Mouse (Mus musculus) right cerebral cortex, postnatal 10 days (tissue): ENCODE measurements around the gene D430042O09Rik.

Experiments used
- DNase-seq, 2 experiments: peaks; one replicate each; pipeline ENCODE4 v3.0.0; 2021; ENCODE audit warnings: low spot score in 2 of 2

Gene D430042O09Rik

GRCm38 (mm10) chr7:125873971-125874495 lies 166.3 kb downstream of the D430042O09Rik start:
- DNase-seq = no peak

GRCm38 (mm10) chr7:125878040-125878439 lies 170.4 kb downstream of the D430042O09Rik start:
- no peak for DNase-seq

- no peak for DNase-seq
Observed at GRCm38 (mm10) chr7:125883232-125883631, 175.5 kb downstream of the D430042O09Rik start.

GRCm38 (mm10) chr7:125886116-125886680 lies 178.5 kb downstream of the D430042O09Rik start:
- DNase-seq = no peak

GRCm38 (mm10) chr7:125887124-125887523 lies 179.4 kb downstream of the D430042O09Rik start:
- DNase-seq = no peak

GRCm38 (mm10) chr7:125887761-125888160 lies 180.1 kb downstream of the D430042O09Rik start:
- no peak for DNase-seq

GRCm38 (mm10) chr7:125888373-125888772 lies 180.7 kb downstream of the D430042O09Rik start:
- peak; percentile 71 to 76 for DNase-seq

- no peak for DNase-seq
Observed at GRCm38 (mm10) chr7:125893621-125894020, 185.9 kb downstream of the D430042O09Rik start.

DNA sequence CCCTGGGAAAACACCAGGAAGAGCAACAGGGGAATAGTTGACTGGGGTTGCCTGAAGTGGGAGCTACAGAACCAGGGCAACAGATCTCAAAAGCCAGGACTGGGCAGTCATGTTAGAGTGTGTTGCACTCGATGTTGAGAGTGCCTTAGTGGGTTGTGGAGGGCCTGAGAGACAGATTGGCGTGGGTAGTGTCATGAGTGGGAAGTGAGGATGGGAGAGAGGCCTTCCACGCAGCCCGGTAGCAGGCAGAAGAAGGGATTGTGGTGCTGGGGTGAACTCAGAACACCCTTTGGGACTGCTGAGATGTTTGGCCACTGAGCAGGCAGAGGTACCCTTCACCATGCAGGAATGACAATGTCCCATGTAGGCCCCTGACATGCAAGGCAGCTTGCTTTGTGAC lies 189.4 kb downstream of the D430042O09Rik start:
- DNase-seq = no peak

GRCm38 (mm10) chr7:125899036-125899435 lies 191.3 kb downstream of the D430042O09Rik start:
- DNase-seq = peak; percentile 62 to 75

DNA sequence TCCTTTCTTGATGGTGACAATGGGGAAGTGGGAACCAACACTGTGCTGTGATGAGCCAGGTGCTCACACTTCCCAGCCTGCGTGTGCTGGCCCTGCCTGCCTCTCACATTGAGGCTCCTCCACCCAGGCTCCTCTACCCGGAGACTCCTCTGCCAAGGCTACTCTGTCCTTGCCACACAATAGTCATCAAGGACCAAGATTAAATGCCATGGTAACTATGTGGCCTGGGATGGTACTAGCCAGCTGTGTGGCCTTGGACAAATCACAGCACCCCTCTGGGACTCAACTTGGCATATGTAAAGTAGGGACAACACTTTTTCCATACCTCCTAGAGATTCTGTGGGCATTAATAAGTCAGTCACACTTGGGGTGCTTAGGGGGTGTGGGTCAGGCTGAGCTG lies 192.2 kb downstream of the D430042O09Rik start:
- no peak for DNase-seq

DNA sequence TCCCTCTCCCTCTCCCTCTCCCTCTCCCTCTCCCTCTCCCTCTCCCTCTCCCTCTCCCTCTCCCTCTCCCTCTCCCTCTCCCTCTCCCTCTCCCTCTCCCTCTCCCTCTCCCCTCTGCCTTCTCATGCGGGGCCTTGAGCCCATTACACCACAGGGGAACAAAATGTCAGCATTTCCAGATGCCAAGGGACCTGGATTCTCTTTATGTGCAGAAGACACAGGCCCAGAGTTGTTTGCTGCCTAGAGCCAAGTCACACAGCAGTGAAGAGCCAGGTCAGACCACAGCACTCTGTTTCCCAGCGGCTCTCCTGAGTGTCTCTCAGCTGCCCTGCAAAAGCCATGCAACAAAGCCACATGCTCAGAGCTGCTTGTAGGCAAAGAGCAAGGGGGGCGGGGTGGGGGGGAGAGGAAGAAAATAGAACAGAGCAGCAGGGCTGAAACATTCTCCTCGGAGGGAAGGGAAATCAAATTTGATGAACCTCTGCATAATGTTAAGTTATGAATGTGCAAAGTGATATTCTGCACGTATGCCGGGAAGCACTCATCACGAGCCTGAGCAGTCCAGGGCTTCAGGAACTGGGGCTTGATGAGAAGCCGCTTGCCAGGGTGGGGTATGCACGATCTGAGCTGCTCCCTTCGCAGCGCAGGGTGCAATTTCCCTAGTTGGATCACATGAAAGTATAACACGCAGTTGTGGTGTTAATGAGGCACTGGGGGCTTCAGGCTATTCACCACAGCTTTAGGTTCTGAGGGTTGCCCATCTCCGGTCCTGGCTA lies 192.9 kb downstream of the D430042O09Rik start:
- DNase-seq = no peak

DNA sequence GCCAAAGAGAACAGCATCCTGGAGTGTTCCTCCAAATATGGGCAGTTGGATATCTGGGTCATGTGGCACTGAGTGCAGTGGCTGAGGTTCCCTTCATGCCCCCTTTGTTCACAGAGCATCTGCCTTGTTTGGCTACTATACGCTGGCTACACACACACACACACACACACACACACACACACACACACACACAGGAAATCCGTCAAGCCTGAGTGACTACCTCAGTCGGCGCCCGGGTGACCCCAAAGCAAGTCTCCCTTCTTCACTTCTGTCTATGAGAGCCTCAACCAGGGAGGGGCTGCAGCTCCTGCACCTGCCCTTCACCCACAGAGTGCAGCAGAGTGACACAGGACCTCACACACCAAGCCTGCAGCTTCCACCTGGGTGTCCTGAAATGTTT lies 213.1 kb downstream of the D430042O09Rik start:
- DNase-seq = no peak

DNA sequence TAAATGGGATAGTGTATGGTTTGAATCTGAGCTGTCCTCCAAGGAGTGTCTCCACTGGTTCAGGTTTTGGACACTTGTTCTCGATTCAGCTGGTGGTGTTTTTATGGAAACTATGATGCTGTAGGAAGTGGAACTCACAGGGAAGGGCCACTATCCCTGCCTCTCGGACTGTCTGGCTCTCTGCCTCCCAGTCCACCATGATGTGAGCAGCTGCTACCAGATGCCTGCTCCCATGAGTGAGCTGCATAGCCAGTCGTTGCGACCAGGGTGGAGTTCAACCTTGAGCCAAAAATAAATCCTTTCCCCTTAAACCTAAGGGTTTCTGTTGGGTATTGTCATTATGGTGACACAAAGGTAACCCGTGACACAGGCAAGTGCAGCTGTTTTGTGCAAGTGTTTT lies 216.4 kb downstream of the D430042O09Rik start:
- DNase-seq = no peak
